Mouse (Mus musculus) left cerebral cortex, postnatal 25 days (tissue): ENCODE data around the gene Olfr461. TPM values are rescaled to one million over a fixed set of nuclear protein-coding genes. Genes with fewer than 3 reads are reported as not detected.
"Not testable (repeated sequence)": the region's sequence is repeated elsewhere in the genome, so short reads cannot be mapped to it uniquely, and the experiment has no call there.

ENCODE experiments used
- DNase-seq, 2 experiments: peaks; one replicate each; pipeline ENCODE4 v3.0.0; 2022; ENCODE audit warnings: low spot score in 2 of 2, mixed read lengths in 1 of 2
- intact Hi-C: fragments of 180-260 bp; cut with DNase I; formaldehyde crosslinking; loops from one replicate; pipeline ENCODE4 v1.15.1; 2025
- total RNA-seq, 2 experiments: library from RNA; stranded (reverse); gene quantifications; 2 replicates each; pipeline ENCODE4 v1.2.3; 2021

The Olfr461 gene
- total RNA-seq, result not detected

- no peak for DNase-seq
- intact Hi-C loops, result no loop called here
Measured at GRCm38 (mm10) chr6:40554950-40555349, at the start of gene Olfr461. Gene Olfr461, minus strand, starts transcription at chr6:40555050.

- DNase-seq, intact Hi-C loops: not testable (repeated sequence)
Measured at GRCm38 (mm10) chr6:40598546-40598945, 43.7 kb upstream of the Olfr461 start.

- no peak for DNase-seq
- intact Hi-C loops, result no loop called here
Measured at GRCm38 (mm10) chr6:40594804-40595550, 40.1 kb upstream of the Olfr461 start.

GRCm38 (mm10) chr6:40588346-40588745 lies 33.5 kb upstream of the Olfr461 start:
- intact Hi-C loops, result no loop called here
- DNase-seq, result no peak

- DNase-seq, result no peak
- intact Hi-C loops, result no loop called here
Measured at GRCm38 (mm10) chr6:40585645-40586044, 30.8 kb upstream of the Olfr461 start, which contains the start of gene Clec5a. Gene Clec5a, minus strand, starts transcription at chr6:40585821.

- DNase-seq, result no peak
- intact Hi-C loops, result no loop called here
Measured at GRCm38 (mm10) chr6:40584336-40584735, 29.5 kb upstream of the Olfr461 start.

GRCm38 (mm10) chr6:40576305-40576704 lies 21.5 kb upstream of the Olfr461 start:
- intact Hi-C loops, result no loop called here
- DNase-seq, result no peak

- DNase-seq, result peak in 1 of 2 experiments; percentile 6
- intact Hi-C loops, result no loop called here
Measured at GRCm38 (mm10) chr6:40573618-40574017, 18.8 kb upstream of the Olfr461 start.

- intact Hi-C loops, result no loop called here
- no peak for DNase-seq
Measured at GRCm38 (mm10) chr6:40569187-40569586, 14.3 kb upstream of the Olfr461 start, which contains the start of gene Olfr460. Gene Olfr460, plus strand, starts transcription at chr6:40569487.

- DNase-seq, result no peak
- intact Hi-C loops, result no loop called here
Measured at GRCm38 (mm10) chr6:40544690-40545089, 10.2 kb downstream of the Olfr461 start.

GRCm38 (mm10) chr6:40519408-40519807 lies 35.4 kb downstream of the Olfr461 start, which contains the start of gene Prss37:
Gene Prss37, minus strand, starts transcription at chr6:40519508.
- intact Hi-C loops, result no loop called here
- no peak for DNase-seq

GRCm38 (mm10) chr6:40493229-40493628 lies 61.6 kb downstream of the Olfr461 start, which contains the start of gene Tas2r108:
Gene Tas2r108, plus strand, starts transcription at chr6:40493529.
- intact Hi-C loops, result no loop called here
- no peak for DNase-seq

Other genes starting within 250 kb of the Olfr461 start
- 10 to 100 TPM; 44.4 to 48.9 TPM for gene Agk, start 229.9 kb downstream of the Olfr461 start, total RNA-seq
- 10 to 100 TPM; 57.4 to 58.1 TPM for gene E330009J07Rik, start 118.9 kb downstream of the Olfr461 start, total RNA-seq
- gene Wee2, start 116.0 kb downstream of the Olfr461 start, total RNA-seq, result not detected
- gene Ssbp1, start 83.7 kb downstream of the Olfr461 start, total RNA-seq, result 10 to 100 TPM; 31.0 to 33.4 TPM
- under 1 TPM in 1 of 2 experiments, not detected in 1; 0.34 TPM for gene Tas2r137, start 63.8 kb downstream of the Olfr461 start, total RNA-seq
- under 1 TPM in 1 of 2 experiments, not detected in 1; 0.37 TPM for gene Tas2r108, start 61.5 kb downstream of the Olfr461 start, total RNA-seq
- not detected for gene Prss37, start 35.5 kb downstream of the Olfr461 start, total RNA-seq
- gene Olfr460, start 14.4 kb upstream of the Olfr461 start, total RNA-seq, result not detected
- gene Clec5a, start 30.8 kb upstream of the Olfr461 start, total RNA-seq, result under 1 TPM; 0.76 to 0.89 TPM
- not detected for gene Tas2r138, start 58.3 kb upstream of the Olfr461 start, total RNA-seq
- not detected for gene Mgam, start 73.8 kb upstream of the Olfr461 start, total RNA-seq